ENCODE assay signal across 8 mouse cellular contexts in the genomic region with DNA sequence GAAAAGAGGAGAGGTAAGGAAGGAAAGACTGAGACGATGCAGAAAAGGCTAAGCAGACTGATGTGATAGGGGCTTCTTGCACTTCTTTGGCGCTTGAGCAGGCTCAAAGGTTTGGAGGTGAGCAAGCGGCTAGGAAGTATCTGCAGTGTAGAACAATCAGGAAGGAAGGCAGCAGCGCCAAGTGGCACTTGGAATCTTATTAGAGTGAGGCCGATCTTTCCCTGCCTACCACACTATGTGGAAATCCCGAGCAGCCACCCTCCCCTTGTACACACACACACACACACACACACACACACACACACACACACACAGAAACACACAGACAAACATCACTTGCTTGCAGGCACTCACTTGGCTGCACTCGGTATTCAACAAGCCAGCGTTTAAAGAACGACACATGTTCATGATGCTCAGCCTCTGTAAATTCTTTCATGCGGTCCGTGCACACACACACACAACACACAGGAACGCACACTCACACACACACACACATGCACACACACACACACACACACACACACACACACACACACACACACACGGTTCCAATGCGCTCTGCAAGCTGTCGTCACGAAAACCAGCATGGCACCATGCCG. TPM values are rescaled to one million over a fixed set of nuclear protein-coding genes. Genes with fewer than 3 reads are reported as not detected.
DNase-seq lines count a peak whose midpoint lies in the region; ATAC-seq and TF ChIP-seq lines count a peak whose summit lies in the region.

No protein-coding gene starts in this region.

- 0 out of 2 replicates have a peak, but pooled peaks have one; percentile 25 for ATAC-seq in frontal cortex, adult (ENCODE audit: low TSS enrichment)
- no peak for ATAC-seq in embryonic facial prominence, embryonic 13.5 days (ENCODE audit: insufficient number of reproducible peaks, insufficient read depth, low FRiP score, low TSS enrichment, low read depth)
- ATAC-seq in intestine, postnatal 0 days = no peak
- ATAC-seq in CD4-positive, CD25-positive, alpha-beta regulatory T cell, adult 4 months = no peak

- no peak for TF ChIP-seq POLR2A in ES-Bruce4 (IDR thresholded peaks at IDR 0.05; ENCODE audit: insufficient read depth, low read length)
- TF ChIP-seq POLR2A in olfactory bulb, adult 2 months (IDR thresholded peaks at IDR 0.05; ENCODE audit: insufficient read depth, low read depth, low read length) = no peak

- H3K4me1 ChIP-seq in ES-Bruce4 (ENCODE audit: control insufficient read depth, insufficient read depth, low read length) = no peaks in the 10 kb centered on the region
- peaks cover 12% of the 10 kb centered on the region for H3K4me1 ChIP-seq in embryonic facial prominence, embryonic 13.5 days
- no peaks in the 10 kb centered on the region for H3K4me1 ChIP-seq in intestine, postnatal 0 days (replicated peaks; ENCODE audit: control insufficient read depth, insufficient read depth, low read length)
- H3K4me1 ChIP-seq in olfactory bulb, adult 2 months (ENCODE audit: control insufficient read depth, insufficient read depth, low read length) = peaks cover 12% of the 10 kb centered on the region

- H3K9ac ChIP-seq in ES-Bruce4 (ENCODE audit: low read depth, poor library complexity, severe bottlenecking) = no peak overlapping the region
- peak overlapping the region; percentile 76; the same call in 1 of the 2 replicates for H3K9ac ChIP-seq in embryonic facial prominence, embryonic 13.5 days
- H3K9ac ChIP-seq in intestine, postnatal 0 days (ENCODE audit: low read depth, low read length) = no peak overlapping the region

- 6% methylated on average over 17 of the region's 17 CpGs for WGBS in embryonic facial prominence, embryonic 13.5 days
- 11% methylated on average over 17 of the region's 17 CpGs for WGBS in intestine, postnatal 0 days
- under 1% methylated on average over 17 of the region's 17 CpGs for WGBS in olfactory bulb, adult 2 months

- TF ChIP-seq CTCF in ES-Bruce4 (IDR thresholded peaks at IDR 0.05; ENCODE audit: low read depth, low read length) = no peak
- TF ChIP-seq CTCF in intestine, postnatal 0 days (IDR thresholded peaks at IDR 0.05; ENCODE audit: low read depth) = no peak
- no peak for TF ChIP-seq CTCF in olfactory bulb, adult 2 months (IDR thresholded peaks at IDR 0.05; ENCODE audit: insufficient read depth, low read depth, low read length)

- H3K4me2 ChIP-seq in embryonic facial prominence, embryonic 13.5 days = peak overlapping the region; percentile 99
- peak overlapping the region; percentile 81 for H3K4me2 ChIP-seq in intestine, postnatal 0 days (replicated peaks; ENCODE audit: low read depth)

- H3K27me3 ChIP-seq in ES-Bruce4 (ENCODE audit: control insufficient read depth, insufficient read depth, low read length, poor library complexity, severe bottlenecking) = peaks cover 6% of the 10 kb centered on the region
- peaks cover 77% of the 10 kb centered on the region for H3K27me3 ChIP-seq in embryonic facial prominence, embryonic 13.5 days
- peaks cover 23% of the 10 kb centered on the region for H3K27me3 ChIP-seq in intestine, postnatal 0 days (replicated peaks; ENCODE audit: control insufficient read depth, insufficient read depth, low read length)

- no peak for TF ChIP-seq EP300 in ES-Bruce4 (IDR thresholded peaks at IDR 0.05; ENCODE audit: insufficient read depth, low read depth, low read length)

- H3K9me3 ChIP-seq in ES-Bruce4 (replicated peaks; ENCODE audit: control insufficient read depth, insufficient read depth, low read length, poor library complexity, severe bottlenecking) = no peaks in the 10 kb centered on the region
- H3K9me3 ChIP-seq in embryonic facial prominence, embryonic 13.5 days = no peaks in the 10 kb centered on the region
- H3K9me3 ChIP-seq in intestine, postnatal 0 days (ENCODE audit: control insufficient read depth) = no peaks in the 10 kb centered on the region

- no peak overlapping the region for H3K27ac ChIP-seq in ES-Bruce4 (ENCODE audit: insufficient read depth, low read length)
- no peak overlapping the region for H3K27ac ChIP-seq in embryonic facial prominence, embryonic 13.5 days
- H3K27ac ChIP-seq in intestine, postnatal 0 days (ENCODE audit: low read depth, low read length) = no peak overlapping the region
- H3K27ac ChIP-seq in olfactory bulb, adult 2 months (ENCODE audit: insufficient read depth, low read depth, low read length) = peak overlapping the region; percentile 70

- peak overlapping the region; percentile 87 for H3K4me3 ChIP-seq in ES-Bruce4 (ENCODE audit: low read depth, low read length)
- H3K4me3 ChIP-seq in embryonic facial prominence, embryonic 13.5 days = peak overlapping the region; percentile 72
- H3K4me3 ChIP-seq in intestine, postnatal 0 days (ENCODE audit: low read depth, low read length) = peak overlapping the region; percentile 50
- peak overlapping the region; percentile 73 for H3K4me3 ChIP-seq in olfactory bulb, adult 2 months (ENCODE audit: insufficient read depth, low read depth, low read length)

- H3K36me3 ChIP-seq in ES-Bruce4 (ENCODE audit: control insufficient read depth, insufficient read depth, low read length, poor library complexity, severe bottlenecking) = no peaks in the 10 kb centered on the region
- no peaks in the 10 kb centered on the region for H3K36me3 ChIP-seq in embryonic facial prominence, embryonic 13.5 days
- H3K36me3 ChIP-seq in intestine, postnatal 0 days (ENCODE audit: control insufficient read depth, insufficient read depth) = no peaks in the 10 kb centered on the region

- DNase-seq in frontal cortex, postnatal 36 days (ENCODE audit: low spot score in 2 of 2) = no peak
- DNase-seq in frontal cortex, postnatal 25 days (ENCODE audit: low spot score in 2 of 2) = no peak

RNA-seq across cellular contexts. Expression of gene Ryr2, which starts 1.4 kb away (rescaled TPM):
- 1.9 and 2.9 TPM in 2 replicates for polyA plus RNA-seq in ES-Bruce4 (2011; ENCODE audit: insufficient read depth, insufficient read length, low read depth, missing spikeins)
- polyA plus RNA-seq in embryonic facial prominence, embryonic 13.5 days (2015; fragmentation: Nextera tagmentation; extraction: Ambion mirVana) = 1.4 TPM in 2 replicates
- polyA plus RNA-seq in intestine, postnatal 0 days (2015; fragmentation: Nextera tagmentation; extraction: Ambion mirVana) = 0.68 and 0.74 TPM in 2 replicates
- 51.1 and 196 TPM in 2 replicates for polyA plus RNA-seq in olfactory bulb, adult 2 months (2012; ENCODE audit: insufficient read depth, insufficient read length, low replicate concordance, missing spikeins)
- under 1 TPM; 0.34 to 0.78 TPM for polyA plus RNA-seq in CD4-positive, CD25-positive, alpha-beta regulatory T cell, adult 4 months (2017; shearing (Covaris generic))

Comparison
In these comparisons a context has a peak if more than half of its experiments do, and no peak if none do; other contexts are left out.
1. RNA of gene Ryr2, which starts 1.4 kb away (polyA plus RNA-seq): 51.1 to 196 TPM in olfactory bulb, adult 2 months; 1.9 to 2.9 TPM in ES-Bruce4, 1.4 TPM in embryonic facial prominence, embryonic 13.5 days, 0.34 to 0.78 TPM in CD4-positive, CD25-positive, alpha-beta regulatory T cell, adult 4 months and 0.68 to 0.74 TPM in intestine, postnatal 0 days; every median in the first group is over 10 times any median in the second.
2. Peak in every context shown above with its lines, with median percentiles within 50 percentile points of each other: H3K4me3 ChIP-seq.